Mouse (Mus musculus) megakaryocyte, embryonic 14.5 days (primary cell): ENCODE data around the gene Sh3rf1.

Experiments
- FLI1 ChIP-seq: IDR thresholded peaks from 2 replicates; pipeline ENCODE4 v1.6.1; 2012; ENCODE audit warnings: low read length, inconsistent platforms, mixed read lengths
- GATA1 ChIP-seq: IDR thresholded peaks from 3 replicates; pipeline ENCODE4 v1.6.1; 2012; ENCODE audit warnings: mixed read lengths, low read length, inconsistent platforms, borderline replicate concordance

GRCm38 (mm10) chr8:61327333-61327732 is 103.7 kb downstream of the Sh3rf1 start:
- TF ChIP-seq GATA1 (no peak), FLI1 (no peak)
